Mouse (Mus musculus): ENCODE data around the gene Ppid. TPM values are rescaled to one million over a fixed set of nuclear protein-coding genes. Genes with fewer than 3 reads are reported as not detected.
"Not testable (repeated sequence)": the region's sequence is repeated elsewhere in the genome, so short reads cannot be mapped to it uniquely, and the experiment has no call there.

Gene Ppid
- total RNA-seq, 2 experiments from 2014 or later = 71.5 to 79.5 TPM

- no peak for DNase-seq (ENCODE audit: low spot score in 2 of 2)
Observed at GRCm38 (mm10) chr3:79569351-79569681, 21.8 kb upstream of the Ppid start.

- no peak for DNase-seq (ENCODE audit: low spot score in 2 of 2)
Observed at GRCm38 (mm10) chr3:79572399-79572798, 18.7 kb upstream of the Ppid start.

GRCm38 (mm10) chr3:79573376-79573775, 17.8 kb upstream of the Ppid start:
- not testable (repeated sequence) for DNase-seq (ENCODE audit: low spot score in 2 of 2)

- no peak for DNase-seq (ENCODE audit: low spot score in 2 of 2)
Observed at GRCm38 (mm10) chr3:79574336-79574735, 16.8 kb upstream of the Ppid start.

GRCm38 (mm10) chr3:79575576-79576467, 15.3 kb upstream of the Ppid start:
- no peak for DNase-seq (ENCODE audit: low spot score in 2 of 2)

GRCm38 (mm10) chr3:79576468-79576816, 14.7 kb upstream of the Ppid start:
- DNase-seq (ENCODE audit: low spot score in 2 of 2) = no peak

- DNase-seq (ENCODE audit: low spot score in 2 of 2) = no peak
Observed at GRCm38 (mm10) chr3:79576865-79577264, 14.3 kb upstream of the Ppid start.

- no peak for DNase-seq (ENCODE audit: low spot score in 2 of 2)
Observed at GRCm38 (mm10) chr3:79577606-79578005, 13.5 kb upstream of the Ppid start.

GRCm38 (mm10) chr3:79578164-79578563, 13.0 kb upstream of the Ppid start:
- DNase-seq (ENCODE audit: low spot score in 2 of 2) = no peak

- DNase-seq (ENCODE audit: low spot score in 2 of 2) = no peak
Observed at GRCm38 (mm10) chr3:79579891-79580575, 11.1 kb upstream of the Ppid start.

- DNase-seq (ENCODE audit: low spot score in 2 of 2) = peak; percentile 95 to 96
Observed at GRCm38 (mm10) chr3:79586804-79587203, 4.3 kb upstream of the Ppid start.

- no peak for DNase-seq (ENCODE audit: low spot score in 2 of 2)
Observed at GRCm38 (mm10) chr3:79589671-79590070, 1.5 kb upstream of the Ppid start.

- no peak for DNase-seq (ENCODE audit: low spot score in 2 of 2)
Observed at GRCm38 (mm10) chr3:79591793-79592471, 790 bp downstream of the Ppid start.

- DNase-seq (ENCODE audit: low spot score in 2 of 2) = no peak
Observed at GRCm38 (mm10) chr3:79595468-79595867, 4.3 kb downstream of the Ppid start.

GRCm38 (mm10) chr3:79609886-79610285, 18.7 kb downstream of the Ppid start:
- no peak for DNase-seq (ENCODE audit: low spot score in 2 of 2)

GRCm38 (mm10) chr3:79627484-79628181, 36.5 kb downstream of the Ppid start:
- no peak for DNase-seq (ENCODE audit: low spot score in 2 of 2)

GRCm38 (mm10) chr3:79628182-79628560, 37.0 kb downstream of the Ppid start:
- no peak for DNase-seq (ENCODE audit: low spot score in 2 of 2)

- peak; percentile 90 to 93 for DNase-seq (ENCODE audit: low spot score in 2 of 2)
Observed at GRCm38 (mm10) chr3:79628561-79629415, 37.6 kb downstream of the Ppid start, which contains the start of gene 4930579G24Rik. Gene 4930579G24Rik, plus strand, starts transcription at chr3:79629079.

GRCm38 (mm10) chr3:79629416-79629730, 38.2 kb downstream of the Ppid start, which contains the start of gene Etfdh:
Gene Etfdh, minus strand, starts transcription at chr3:79629500.
- peak; percentile 70 to 79 for DNase-seq (ENCODE audit: low spot score in 2 of 2)

- DNase-seq (ENCODE audit: low spot score in 2 of 2) = no peak
Observed at GRCm38 (mm10) chr3:79652129-79652528, 61.0 kb downstream of the Ppid start.
